9 mouse cellular contexts compared by ENCODE assay signal in the genomic region with DNA sequence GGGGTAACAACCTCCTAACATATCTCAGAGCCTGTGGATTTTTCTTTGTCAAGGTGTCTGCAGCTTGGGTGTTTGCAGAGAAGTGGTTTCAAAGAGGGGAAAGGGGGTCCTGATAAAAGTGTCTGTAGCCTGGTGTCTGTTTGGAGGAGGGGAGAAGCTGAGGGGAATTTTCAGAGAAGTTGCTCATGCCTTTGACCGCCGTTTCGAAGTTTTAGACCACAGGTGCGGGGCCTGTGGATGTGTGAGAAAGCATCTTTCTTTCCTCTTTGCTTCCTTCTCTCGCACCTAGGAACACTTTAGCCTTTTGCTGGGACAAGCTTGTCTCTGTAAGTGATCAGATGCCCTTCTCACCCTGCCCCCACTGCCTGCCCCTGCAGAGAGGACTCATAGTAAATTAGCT. TPM values are rescaled to one million over a fixed set of nuclear protein-coding genes. Genes with fewer than 3 reads are reported as not detected.
DNase-seq lines count a peak whose midpoint lies in the region; ATAC-seq and TF ChIP-seq lines count a peak whose summit lies in the region.
"Had no signal": no experiment of that assay in that cellular context is flagged by ENCODE, and none has a peak within 500 bp of the region (broad histone marks: within the 10 kb centered on the region; RNA-seq: fewer than 3 reads in every experiment).

No protein-coding gene starts in this region.

- peaks cover 17% of the 10 kb centered on the region for H3K4me1 ChIP-seq in forebrain, embryonic 12.5 days
- peaks cover 23% of the 10 kb centered on the region for H3K4me1 ChIP-seq in hindbrain, embryonic 15.5 days (replicated peaks)
- peaks cover 20% of the 10 kb centered on the region for H3K4me1 ChIP-seq in neural tube, embryonic 12.5 days

- H3K9ac ChIP-seq in forebrain, embryonic 12.5 days, result no peak overlapping the region
- peak overlapping the region; percentile 60 for H3K9ac ChIP-seq in hindbrain, embryonic 15.5 days
- no peak overlapping the region for H3K9ac ChIP-seq in neural tube, embryonic 12.5 days

- no peak overlapping the region for H3K27ac ChIP-seq in layer of hippocampus, adult 2 months
- no peak overlapping the region for H3K27ac ChIP-seq in forebrain, embryonic 12.5 days
- H3K27ac ChIP-seq in hindbrain, embryonic 15.5 days (replicated peaks), result no peak overlapping the region
- no peak overlapping the region for H3K27ac ChIP-seq in neural tube, embryonic 12.5 days

- H3K36me3 ChIP-seq in forebrain, embryonic 12.5 days (replicated peaks), result no peaks in the 10 kb centered on the region
- H3K36me3 ChIP-seq in hindbrain, embryonic 15.5 days, result no peaks in the 10 kb centered on the region
- H3K36me3 ChIP-seq in neural tube, embryonic 12.5 days, result no peaks in the 10 kb centered on the region

- DNase-seq in layer of hippocampus, adult 2 months (ENCODE audit: low spot score in 2 of 2), result no peak
- no peak for DNase-seq in layer of hippocampus, adult 9-11 months
- no peak for DNase-seq in layer of hippocampus, postnatal 10 days (ENCODE audit: low spot score in 2 of 2)
- DNase-seq in lung, postnatal 36 days, result no peak
- DNase-seq: liver had no signal

- H3K4me2 ChIP-seq in forebrain, embryonic 12.5 days, result peak overlapping the region; percentile 99
- peak overlapping the region; percentile 92 for H3K4me2 ChIP-seq in hindbrain, embryonic 15.5 days
- peak overlapping the region; percentile 89 for H3K4me2 ChIP-seq in neural tube, embryonic 12.5 days (replicated peaks)

- peak overlapping the region; percentile 82 for H3K4me3 ChIP-seq in layer of hippocampus, adult 2 months
- H3K4me3 ChIP-seq in forebrain, embryonic 12.5 days (replicated peaks), result peak overlapping the region; percentile 59
- peak overlapping the region; percentile 50 for H3K4me3 ChIP-seq in hindbrain, embryonic 15.5 days
- H3K4me3 ChIP-seq in neural tube, embryonic 12.5 days, result peak overlapping the region; percentile 57

- WGBS in forebrain, embryonic 12.5 days, result 9% methylated on average over 5 of the region's 5 CpGs
- WGBS in hindbrain, embryonic 15.5 days, result 12% methylated on average over 5 of the region's 5 CpGs
- WGBS in neural tube, embryonic 12.5 days, result 7% methylated on average over 5 of the region's 5 CpGs

- H3K9me3 ChIP-seq in forebrain, embryonic 12.5 days, result no peaks in the 10 kb centered on the region
- no peaks in the 10 kb centered on the region for H3K9me3 ChIP-seq in hindbrain, embryonic 15.5 days
- H3K9me3 ChIP-seq in neural tube, embryonic 12.5 days, result no peaks in the 10 kb centered on the region

- ATAC-seq in forebrain, embryonic 12.5 days (ENCODE audit: low FRiP score), result no peak
- ATAC-seq in hindbrain, embryonic 15.5 days (ENCODE audit: low FRiP score, low read depth), result no peak
- ATAC-seq in neural tube, embryonic 12.5 days (ENCODE audit: low FRiP score, low read depth), result no peak

- H3K27me3 ChIP-seq in forebrain, embryonic 12.5 days, result peaks cover 45% of the 10 kb centered on the region
- peaks cover 7% of the 10 kb centered on the region for H3K27me3 ChIP-seq in hindbrain, embryonic 15.5 days
- H3K27me3 ChIP-seq in neural tube, embryonic 12.5 days (replicated peaks), result peaks cover 29% of the 10 kb centered on the region

- no peak for TF ChIP-seq CTCF in layer of hippocampus, adult 2 months (conservative IDR thresholded peaks at IDR 0.05)

RNA-seq across cellular contexts. Expression of a gene that starts 1.3 kb away (rescaled TPM):
- total RNA-seq in layer of hippocampus, adult 2 months (2021), result 1 to 10 TPM; 1.1 to 1.7 TPM
- polyA plus RNA-seq in forebrain, embryonic 12.5 days (2016; fragmentation: Nextera tagmentation; extraction: Ambion mirVana), result 0.42 and 0.89 TPM in 2 replicates
- polyA plus RNA-seq in hindbrain, embryonic 15.5 days (2015; fragmentation: Nextera tagmentation; extraction: Ambion mirVana), result 2.1 and 3.1 TPM in 2 replicates
- 1.2 and 1.9 TPM in 2 replicates for polyA plus RNA-seq in neural tube, embryonic 12.5 days (2016; fragmentation: Nextera tagmentation; extraction: Ambion mirVana)
- total RNA-seq in layer of hippocampus, postnatal 10 days (2021), result 1 to 10 TPM; 1.3 to 2.4 TPM
- polyA plus RNA-seq: small intestine, adult 2 months had no signal

RNA-seq across cellular contexts. Expression of a gene that starts 3.3 kb away (rescaled TPM):
- 10 to 100 TPM; 37.8 to 41.5 TPM for total RNA-seq in layer of hippocampus, adult 2 months (2021)
- 8.1 and 8.6 TPM in 2 replicates for polyA plus RNA-seq in forebrain, embryonic 12.5 days (2016; fragmentation: Nextera tagmentation; extraction: Ambion mirVana)
- 40.6 and 44.9 TPM in 2 replicates for polyA plus RNA-seq in hindbrain, embryonic 15.5 days (2015; fragmentation: Nextera tagmentation; extraction: Ambion mirVana)
- 14.8 and 15.0 TPM in 2 replicates for polyA plus RNA-seq in neural tube, embryonic 12.5 days (2016; fragmentation: Nextera tagmentation; extraction: Ambion mirVana)
- total RNA-seq in layer of hippocampus, postnatal 10 days (2021), result 10 to 100 TPM; 44.2 to 48.2 TPM
